Mouse (Mus musculus): ENCODE data around the gene Frmd4b. TPM values are rescaled to one million over a fixed set of nuclear protein-coding genes. Genes with fewer than 3 reads are reported as not detected.

The Frmd4b gene
- total and polyA plus RNA-seq, 2 experiments, result 11.9 to 38.0 TPM

DNA sequence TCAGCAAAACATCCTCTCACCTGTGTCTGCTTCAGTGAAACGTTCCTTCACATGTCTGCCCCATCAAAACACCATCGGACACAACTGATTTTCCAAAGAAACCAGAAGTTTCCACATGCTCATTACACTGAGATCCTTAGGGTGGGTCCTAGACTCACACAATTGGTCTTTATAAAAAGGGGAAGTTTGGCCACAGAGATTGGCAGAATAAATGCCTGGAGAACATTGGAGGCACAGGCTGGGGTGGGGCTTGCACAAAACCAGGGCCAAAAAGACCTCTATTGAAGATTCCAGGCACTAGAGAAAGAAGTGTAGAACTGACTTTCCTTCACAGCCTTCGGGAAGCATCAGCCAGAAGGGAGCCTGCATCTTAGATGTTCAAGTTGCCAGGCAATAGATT is 343.6 kb downstream of the Frmd4b start:
- no peak overlapping the region for H3K4me3 ChIP-seq (ENCODE audit: insufficient read depth, low read depth, low read length)
- no peaks in the 10 kb centered on the region for H3K27me3 ChIP-seq (ENCODE audit: control insufficient read depth, insufficient read depth, low read length)
- H3K4me1 ChIP-seq (ENCODE audit: control insufficient read depth, insufficient read depth, low read length), result peaks cover 28% of the 10 kb centered on the region
- H3K79me2 ChIP-seq (ENCODE audit: control insufficient read depth, insufficient read depth, low read length), result no peaks in the 10 kb centered on the region
- no peak overlapping the region for H3K9ac ChIP-seq (ENCODE audit: low read depth, low read length)
- H3K27ac ChIP-seq (replicated peaks; ENCODE audit: insufficient read depth, low read depth, low read length), result no peak overlapping the region
- WGBS, result 85% methylated on average over 3 of the region's 3 CpGs
- no peaks in the 10 kb centered on the region for H3K36me3 ChIP-seq (ENCODE audit: control insufficient read depth, insufficient read depth, low read length)
- no peak for TF ChIP-seq POLR2A (IDR thresholded peaks at IDR 0.05; ENCODE audit: extremely low read depth, insufficient read depth, low read length)
- no peak for TF ChIP-seq CTCF (IDR thresholded peaks at IDR 0.05; ENCODE audit: low read depth, low read length)
- DNase-seq (ENCODE audit: extremely low read depth, low read depth, low spot score), result no peak

DNA sequence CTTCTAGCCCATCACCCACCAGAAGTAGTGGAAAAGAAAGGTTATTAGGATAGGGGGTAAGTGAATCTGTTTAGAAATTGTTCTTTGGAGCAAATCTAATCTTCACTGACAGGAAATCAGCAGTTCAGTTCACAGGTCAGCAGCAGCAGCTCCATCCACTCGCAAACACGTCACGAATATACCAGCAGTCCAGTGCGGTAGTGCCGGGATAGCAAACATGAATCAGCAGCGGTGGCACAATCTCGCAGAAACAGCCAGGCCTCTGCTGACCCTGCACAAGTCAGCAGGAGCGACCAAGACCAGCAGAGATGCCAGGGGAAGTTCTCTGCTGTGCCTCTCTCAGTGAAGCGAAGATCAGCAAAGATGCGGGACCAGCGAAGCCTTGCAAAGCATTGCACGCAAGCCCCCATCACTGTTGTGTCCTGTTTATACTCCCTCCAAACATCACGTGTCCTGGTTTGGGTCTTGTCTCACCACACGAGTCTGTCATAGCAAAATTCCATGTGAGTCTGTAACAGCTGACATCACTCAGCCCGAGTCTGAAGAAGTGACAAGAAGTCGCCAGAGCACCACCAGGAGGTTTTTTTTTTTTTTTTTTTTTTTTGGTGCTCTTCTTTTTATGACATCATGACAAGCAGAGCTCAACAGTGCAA is 344.2 kb downstream of the Frmd4b start:
- 79% methylated on average over 16 of the region's 16 CpGs for WGBS
- no peaks in the 10 kb centered on the region for H3K27me3 ChIP-seq (ENCODE audit: control insufficient read depth, insufficient read depth, low read length)
- no peak for TF ChIP-seq POLR2A (IDR thresholded peaks at IDR 0.05; ENCODE audit: extremely low read depth, insufficient read depth, low read length)
- TF ChIP-seq CTCF (IDR thresholded peaks at IDR 0.05; ENCODE audit: low read depth, low read length), result no peak
- H3K9ac ChIP-seq (ENCODE audit: low read depth, low read length), result no peak overlapping the region
- DNase-seq (ENCODE audit: extremely low read depth, low read depth, low spot score), result no peak
- H3K4me1 ChIP-seq (ENCODE audit: control insufficient read depth, insufficient read depth, low read length), result peaks cover 24% of the 10 kb centered on the region
- no peak overlapping the region for H3K4me3 ChIP-seq (ENCODE audit: insufficient read depth, low read depth, low read length)
- no peaks in the 10 kb centered on the region for H3K36me3 ChIP-seq (ENCODE audit: control insufficient read depth, insufficient read depth, low read length)
- H3K79me2 ChIP-seq (ENCODE audit: control insufficient read depth, insufficient read depth, low read length), result no peaks in the 10 kb centered on the region
- H3K27ac ChIP-seq (replicated peaks; ENCODE audit: insufficient read depth, low read depth, low read length), result no peak overlapping the region

- 99% methylated on average over 2 of the region's 2 CpGs for WGBS
- Histone ChIP-seq H3K9ac (ENCODE audit: low read depth, low read length) (no peak overlapping the region), H3K79me2 (ENCODE audit: control insufficient read depth, insufficient read depth, low read length) (no peaks in the 10 kb centered on the region), H3K36me3 (ENCODE audit: control insufficient read depth, insufficient read depth, low read length) (no peaks in the 10 kb centered on the region), H3K27ac (replicated peaks; ENCODE audit: insufficient read depth, low read depth, low read length) (no peak overlapping the region), H3K4me1 (ENCODE audit: control insufficient read depth, insufficient read depth, low read length) (peaks cover 28% of the 10 kb centered on the region), H3K27me3 (ENCODE audit: control insufficient read depth, insufficient read depth, low read length) (no peaks in the 10 kb centered on the region), H3K4me3 (ENCODE audit: insufficient read depth, low read depth, low read length) (no peak overlapping the region)
- no peak for TF ChIP-seq CTCF (IDR thresholded peaks at IDR 0.05; ENCODE audit: low read depth, low read length)
- TF ChIP-seq POLR2A (IDR thresholded peaks at IDR 0.05; ENCODE audit: extremely low read depth, insufficient read depth, low read length), result no peak
- DNase-seq (ENCODE audit: extremely low read depth, low read depth, low spot score), result no peak
These were observed 345.0 kb downstream of the Frmd4b start for GRCm38 (mm10) chr6:97272349-97272748.

- H3K27ac ChIP-seq (replicated peaks; ENCODE audit: insufficient read depth, low read depth, low read length), result peak overlapping the region; percentile 96
- no peaks in the 10 kb centered on the region for H3K36me3 ChIP-seq (ENCODE audit: control insufficient read depth, insufficient read depth, low read length)
- H3K4me3 ChIP-seq (ENCODE audit: insufficient read depth, low read depth, low read length), result no peak overlapping the region
- H3K9ac ChIP-seq (ENCODE audit: low read depth, low read length), result no peak overlapping the region
- H3K4me1 ChIP-seq (ENCODE audit: control insufficient read depth, insufficient read depth, low read length), result peaks cover 23% of the 10 kb centered on the region
- H3K79me2 ChIP-seq (ENCODE audit: control insufficient read depth, insufficient read depth, low read length), result no peaks in the 10 kb centered on the region
- H3K27me3 ChIP-seq (ENCODE audit: control insufficient read depth, insufficient read depth, low read length), result no peaks in the 10 kb centered on the region
- TF ChIP-seq CTCF (IDR thresholded peaks at IDR 0.05; ENCODE audit: low read depth, low read length) (no peak), POLR2A (IDR thresholded peaks at IDR 0.05; ENCODE audit: extremely low read depth, insufficient read depth, low read length) (no peak)
- WGBS, result 24% methylated on average over 11 of the region's 11 CpGs
- peak; percentile 100 for DNase-seq (ENCODE audit: extremely low read depth, low read depth, low spot score)
These were observed 347.7 kb downstream of the Frmd4b start for GRCm38 (mm10) chr6:97269596-97269995.

DNA sequence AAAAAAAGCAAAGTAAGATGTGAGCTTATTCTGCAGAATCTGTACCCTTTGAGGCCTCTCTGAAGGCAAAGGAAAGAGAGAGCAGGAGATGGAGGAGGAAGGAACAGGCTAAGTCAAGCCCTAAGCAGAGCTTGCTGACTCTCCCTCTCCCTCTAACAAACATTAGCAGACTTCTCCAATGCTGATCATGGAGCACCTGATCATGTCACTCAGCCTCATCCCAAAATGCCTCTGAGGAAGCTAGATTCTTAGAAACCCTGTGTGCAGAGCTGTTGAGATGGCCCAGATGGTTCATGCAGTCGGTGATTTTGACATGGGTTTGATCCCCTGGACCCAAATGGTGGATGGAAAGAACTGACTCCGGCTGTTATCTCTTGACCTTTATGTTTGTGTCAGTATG is 350.2 kb downstream of the Frmd4b start:
- H3K4me1 ChIP-seq (ENCODE audit: control insufficient read depth, insufficient read depth, low read length), result peaks cover 30% of the 10 kb centered on the region
- 98% methylated on average over 2 of the region's 2 CpGs for WGBS
- peak overlapping the region; percentile 70 for H3K27ac ChIP-seq (replicated peaks; ENCODE audit: insufficient read depth, low read depth, low read length)
- no peak overlapping the region for H3K9ac ChIP-seq (ENCODE audit: low read depth, low read length)
- H3K27me3 ChIP-seq (ENCODE audit: control insufficient read depth, insufficient read depth, low read length), result no peaks in the 10 kb centered on the region
- no peak overlapping the region for H3K4me3 ChIP-seq (ENCODE audit: insufficient read depth, low read depth, low read length)
- no peaks in the 10 kb centered on the region for H3K36me3 ChIP-seq (ENCODE audit: control insufficient read depth, insufficient read depth, low read length)
- H3K79me2 ChIP-seq (ENCODE audit: control insufficient read depth, insufficient read depth, low read length), result no peaks in the 10 kb centered on the region
- TF ChIP-seq CTCF (IDR thresholded peaks at IDR 0.05; ENCODE audit: low read depth, low read length), result no peak
- TF ChIP-seq POLR2A (IDR thresholded peaks at IDR 0.05; ENCODE audit: extremely low read depth, insufficient read depth, low read length), result no peak
- DNase-seq (ENCODE audit: extremely low read depth, low read depth, low spot score), result no peak

DNA sequence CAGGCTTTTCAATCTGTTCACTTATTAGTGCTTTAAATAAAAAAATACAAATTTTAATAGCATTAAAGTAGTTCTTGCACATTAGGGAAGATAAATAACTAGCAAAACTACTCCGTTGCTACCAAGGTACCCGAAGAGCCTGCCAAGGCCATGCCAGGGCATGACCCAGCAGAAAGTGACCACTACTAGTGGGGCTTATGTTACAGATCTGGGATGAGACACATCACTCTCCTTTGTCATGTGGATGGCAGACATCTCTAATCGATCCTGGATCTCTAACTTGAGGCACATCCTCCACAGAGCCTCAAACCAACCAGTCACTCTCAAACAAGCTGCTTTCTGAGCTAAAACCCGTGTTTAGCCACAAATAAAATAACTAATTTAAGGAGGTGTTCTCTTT is 350.7 kb downstream of the Frmd4b start:
- Histone ChIP-seq H3K36me3 (ENCODE audit: control insufficient read depth, insufficient read depth, low read length) (no peaks in the 10 kb centered on the region), H3K4me3 (ENCODE audit: insufficient read depth, low read depth, low read length) (no peak overlapping the region), H3K9ac (ENCODE audit: low read depth, low read length) (no peak overlapping the region), H3K27ac (replicated peaks; ENCODE audit: insufficient read depth, low read depth, low read length) (peak overlapping the region; percentile 69), H3K79me2 (ENCODE audit: control insufficient read depth, insufficient read depth, low read length) (no peaks in the 10 kb centered on the region), H3K27me3 (ENCODE audit: control insufficient read depth, insufficient read depth, low read length) (no peaks in the 10 kb centered on the region), H3K4me1 (ENCODE audit: control insufficient read depth, insufficient read depth, low read length) (peaks cover 32% of the 10 kb centered on the region)
- no peak for DNase-seq (ENCODE audit: extremely low read depth, low read depth, low spot score)
- 47% methylated on average over 4 of the region's 4 CpGs for WGBS
- no peak for TF ChIP-seq POLR2A (IDR thresholded peaks at IDR 0.05; ENCODE audit: extremely low read depth, insufficient read depth, low read length)
- no peak for TF ChIP-seq CTCF (IDR thresholded peaks at IDR 0.05; ENCODE audit: low read depth, low read length)

All from liver, adult 2 months (tissue).